Mouse (Mus musculus): ENCODE measurements around the gene Prpf18.
"Not testable (repeated sequence)": the region's sequence is repeated elsewhere in the genome, so short reads cannot be mapped to it uniquely, and the experiment has no call there.

Gene Prpf18

GRCm38 (mm10) chr2:4614276-4614929, 37.5 kb downstream of the Prpf18 start:
- not testable (repeated sequence) for DNase-seq (ENCODE audit: low read depth, low spot score)

GRCm38 (mm10) chr2:4611704-4612103, 40.2 kb downstream of the Prpf18 start:
- DNase-seq (ENCODE audit: low read depth, low spot score): no peak

- DNase-seq (ENCODE audit: low read depth, low spot score): no peak
Measured at GRCm38 (mm10) chr2:4611295-4611694, 40.6 kb downstream of the Prpf18 start.

- DNase-seq (ENCODE audit: low read depth, low spot score): no peak
Measured at GRCm38 (mm10) chr2:4609433-4609832, 42.5 kb downstream of the Prpf18 start.

GRCm38 (mm10) chr2:4608253-4608652, 43.7 kb downstream of the Prpf18 start:
- DNase-seq (ENCODE audit: low read depth, low spot score): no peak

- DNase-seq (ENCODE audit: low read depth, low spot score): no peak
Measured at GRCm38 (mm10) chr2:4606559-4606958, 45.4 kb downstream of the Prpf18 start.

GRCm38 (mm10) chr2:4603361-4603945, 48.5 kb downstream of the Prpf18 start:
- no peak for DNase-seq (ENCODE audit: low read depth, low spot score)

GRCm38 (mm10) chr2:4601034-4601890, 50.7 kb downstream of the Prpf18 start:
- DNase-seq (ENCODE audit: low read depth, low spot score): no peak

- no peak for DNase-seq (ENCODE audit: low read depth, low spot score)
Measured at GRCm38 (mm10) chr2:4596992-4597391, 54.9 kb downstream of the Prpf18 start.

- DNase-seq (ENCODE audit: low read depth, low spot score): no peak
Measured at GRCm38 (mm10) chr2:4593878-4594387, 58.0 kb downstream of the Prpf18 start.

- DNase-seq (ENCODE audit: low read depth, low spot score): peak; percentile 71
Measured at GRCm38 (mm10) chr2:4593433-4593832, 58.5 kb downstream of the Prpf18 start.

GRCm38 (mm10) chr2:4592666-4593065, 59.2 kb downstream of the Prpf18 start:
- DNase-seq (ENCODE audit: low read depth, low spot score): no peak

- DNase-seq (ENCODE audit: low read depth, low spot score): no peak
Measured at GRCm38 (mm10) chr2:4591647-4592046, 60.3 kb downstream of the Prpf18 start.

GRCm38 (mm10) chr2:4587685-4588409, 64.1 kb downstream of the Prpf18 start:
- DNase-seq (ENCODE audit: low read depth, low spot score): no peak

GRCm38 (mm10) chr2:4586245-4586644, 65.7 kb downstream of the Prpf18 start:
- no peak for DNase-seq (ENCODE audit: low read depth, low spot score)

- no peak for DNase-seq (ENCODE audit: low read depth, low spot score)
Measured at GRCm38 (mm10) chr2:4584252-4584651, 67.7 kb downstream of the Prpf18 start.

GRCm38 (mm10) chr2:4582930-4583329, 69.0 kb downstream of the Prpf18 start:
- no peak for DNase-seq (ENCODE audit: low read depth, low spot score)

GRCm38 (mm10) chr2:4580666-4581065, 71.2 kb downstream of the Prpf18 start:
- DNase-seq (ENCODE audit: low read depth, low spot score): no peak

- no peak for DNase-seq (ENCODE audit: low read depth, low spot score)
Measured at GRCm38 (mm10) chr2:4579357-4580068, 72.4 kb downstream of the Prpf18 start.

GRCm38 (mm10) chr2:4578291-4578690, 73.6 kb downstream of the Prpf18 start:
- DNase-seq (ENCODE audit: low read depth, low spot score): no peak

GRCm38 (mm10) chr2:4575975-4576374, 75.9 kb downstream of the Prpf18 start:
- no peak for DNase-seq (ENCODE audit: low read depth, low spot score)
